ENCODE assay signal across 16 mouse cellular contexts in genomic region chr19:18653058-18653457, GRCm38 (mm10). TPM values are rescaled to one million over a fixed set of nuclear protein-coding genes. Genes with fewer than 3 reads are reported as not detected.
DNase-seq lines count a peak whose midpoint lies in the region; ATAC-seq and TF ChIP-seq lines count a peak whose summit lies in the region.
"Had no signal": no experiment of that assay in that cellular context is flagged by ENCODE, and none has a peak within 500 bp of the region (broad histone marks: within the 10 kb centered on the region; RNA-seq: fewer than 3 reads in every experiment).

No protein-coding gene starts in this region.

- peaks cover 23% of the 10 kb centered on the region for H3K4me1 ChIP-seq in heart, embryonic 16.5 days (ENCODE audit: control insufficient read depth, insufficient read depth, low read length)
- H3K4me1 ChIP-seq: embryonic facial prominence, embryonic 15.5 days; hindbrain, embryonic 12.5 days had no signal

- H3K4me3 ChIP-seq in gastrocnemius, adult 2 months: no peak overlapping the region
- H3K4me3 ChIP-seq in heart, embryonic 16.5 days (ENCODE audit: low read length): no peak overlapping the region
- H3K4me3 ChIP-seq: embryonic facial prominence, embryonic 15.5 days; erythroblast, embryonic 14.5 days; forebrain, embryonic 10.5 days; hindbrain, embryonic 12.5 days had no signal

- H3K27ac ChIP-seq in gastrocnemius, adult 2 months: peak overlapping the region; percentile 83
- H3K27ac ChIP-seq in heart, embryonic 16.5 days (ENCODE audit: low read length): peak overlapping the region; percentile 4; the same call in 1 of the 2 replicates
- H3K27ac ChIP-seq: embryonic facial prominence, embryonic 15.5 days; forebrain, embryonic 10.5 days; hindbrain, embryonic 12.5 days had no signal

- H3K27me3 ChIP-seq in heart, embryonic 16.5 days (ENCODE audit: control insufficient read depth, insufficient read depth, low read length): no peaks in the 10 kb centered on the region
- H3K27me3 ChIP-seq: embryonic facial prominence, embryonic 15.5 days; hindbrain, embryonic 12.5 days had no signal

- no peak overlapping the region for H3K9ac ChIP-seq in heart, embryonic 16.5 days (ENCODE audit: low read length)
- H3K9ac ChIP-seq: embryonic facial prominence, embryonic 15.5 days; hindbrain, embryonic 12.5 days had no signal

- TF ChIP-seq CTCF in gastrocnemius, adult 2 months (IDR thresholded peaks at IDR 0.05): no peak

- no peaks in the 10 kb centered on the region for H3K9me3 ChIP-seq in heart, embryonic 16.5 days (replicated peaks; ENCODE audit: control insufficient read depth, low read length)
- H3K9me3 ChIP-seq: embryonic facial prominence, embryonic 15.5 days; forebrain, embryonic 10.5 days; hindbrain, embryonic 12.5 days had no signal

- ATAC-seq in heart, embryonic 16.5 days (replicated peaks; ENCODE audit: extremely low read depth, insufficient read depth, low FRiP score): no peak
- ATAC-seq: forebrain, embryonic 14.5 days; inflammation-experienced regulatory T-cells, adult 6 months; intestine, postnatal 0 days had no signal

- peak; percentile 50 for DNase-seq in cerebellum, adult 9-10 months
- DNase-seq in cerebellum, adult 9-11 months: no peak
- no peak for DNase-seq in gastrocnemius, adult 2 months
- DNase-seq in gastrocnemius, postnatal 14 days: no peak
- DNase-seq in heart, adult 18-20 months: no peak
- no peak for DNase-seq in right cerebral cortex, adult 18-20 months
- DNase-seq: embryo, embryonic 11 days; kidney, adult 8-10 months had no signal

- H3K4me2 ChIP-seq in heart, embryonic 16.5 days (ENCODE audit: low read depth, low read length): no peak overlapping the region
- H3K4me2 ChIP-seq: embryonic facial prominence, embryonic 15.5 days; hindbrain, embryonic 12.5 days had no signal

- intact Hi-C loops in gastrocnemius, adult 2 months (cut with DNase I): no loop called here
- intact Hi-C loops in gastrocnemius, postnatal 14 days (cut with DNase I; ENCODE audit: low total_unique reads): no loop called here

- no peaks in the 10 kb centered on the region for H3K36me3 ChIP-seq in heart, embryonic 16.5 days (ENCODE audit: control insufficient read depth, insufficient read depth)
- H3K36me3 ChIP-seq: embryonic facial prominence, embryonic 15.5 days; forebrain, embryonic 10.5 days; hindbrain, embryonic 12.5 days had no signal

- 67% methylated on average over 6 of the region's 6 CpGs for WGBS in heart, embryonic 16.5 days

RNA-seq across cellular contexts. Expression of gene Carnmt1, which starts 17.5 kb away (rescaled TPM):
- 100 to 1,000 TPM; 130 to 135 TPM for total RNA-seq in gastrocnemius, adult 2 months (2021)
- total RNA-seq in gastrocnemius, postnatal 14 days (2021): 10 to 100 TPM; 69.3 to 72.8 TPM
- polyA plus RNA-seq in heart, embryonic 16.5 days (2015; fragmentation: Nextera tagmentation; extraction: Ambion mirVana): 23.3 and 25.5 TPM in 2 replicates
- 10 to 100 TPM; 37.7 to 38.9 TPM for total RNA-seq in heart, adult 18-20 months (2021)

RNA-seq across cellular contexts. Expression of gene Nmrk1, which starts 21.3 kb away (rescaled TPM):
- total RNA-seq in gastrocnemius, adult 2 months (2021): 1 to 10 TPM; 2.8 to 3.3 TPM
- total RNA-seq in gastrocnemius, postnatal 14 days (2021): 1 to 10 TPM; 2.4 to 3.6 TPM
- 8.0 and 8.3 TPM in 2 replicates for polyA plus RNA-seq in heart, embryonic 16.5 days (2015; fragmentation: Nextera tagmentation; extraction: Ambion mirVana)
- total RNA-seq in heart, adult 18-20 months (2021): 1 to 10 TPM; 2.9 to 3.4 TPM
- polyA plus RNA-seq: erythroblast, embryonic 14.5 days had no signal

RNA-seq across cellular contexts. Expression of gene Ostf1, which starts 21.4 kb away (rescaled TPM):
- total RNA-seq in gastrocnemius, adult 2 months (2021): 10 to 100 TPM; 20.6 to 21.6 TPM
- total RNA-seq in gastrocnemius, postnatal 14 days (2021): 10 to 100 TPM; 32.2 to 36.5 TPM
- polyA plus RNA-seq in heart, embryonic 16.5 days (2015; fragmentation: Nextera tagmentation; extraction: Ambion mirVana): 89.5 and 94.1 TPM in 2 replicates
- total RNA-seq in heart, adult 18-20 months (2021): 10 to 100 TPM; 34.3 to 36.7 TPM

RNA-seq across cellular contexts. Expression of gene D030056L22Rik, which starts 59.9 kb away (rescaled TPM):
- total RNA-seq in gastrocnemius, adult 2 months (2021): 1 to 10 TPM; 3.4 to 3.7 TPM
- total RNA-seq in gastrocnemius, postnatal 14 days (2021): 1 to 10 TPM; 2.6 to 3.1 TPM
- 26.8 and 27.9 TPM in 2 replicates for polyA plus RNA-seq in heart, embryonic 16.5 days (2015; fragmentation: Nextera tagmentation; extraction: Ambion mirVana)
- 10 to 100 TPM; 11.3 to 12.2 TPM for total RNA-seq in heart, adult 18-20 months (2021)
